Mouse (Mus musculus) lung, postnatal 0 days (tissue): ENCODE measurements at regions not wholly inside any gene's neighbourhood (a gene's known extent, or its start where the extent isn't known, plus 50 kb on each side); places are given as distances from the start of the nearest gene placed in this dataset.

ENCODE experiments used
- ATAC-seq: fragments of 200-750 bp; cut with Nextera tagmentation; 2 replicates; pipeline ENCODE4 v1.8.0; 2017; ENCODE audit warnings: moderate library complexity
- DNase-seq: peaks from one replicate; pipeline ENCODE4 v3.0.0-alpha.2; 2016; ENCODE audit warnings: low spot score
- H3K27ac ChIP-seq: fragments of 300-500 bp; sonication (generic); 2 replicates; pipeline ENCODE4 v1.5.1; 2014; ENCODE audit warnings: antibody characterized with exemption, mild to moderate bottlenecking, low read length, mixed read lengths
- H3K27me3 ChIP-seq: fragments of 300-500 bp; sonication (generic); replicated peaks from 2 replicates; pipeline ENCODE4 v1.6.1; 2014; ENCODE audit warnings: low read length, mixed read lengths; ENCODE audit not compliant: insufficient read depth
- H3K36me3 ChIP-seq: fragments of 300-500 bp; sonication (generic); 2 replicates; pipeline ENCODE4 v1.6.1; 2014; ENCODE audit warnings: low read length, mixed read lengths; ENCODE audit not compliant: insufficient read depth
- H3K4me1 ChIP-seq: fragments of 300-500 bp; sonication (generic); 2 replicates; pipeline ENCODE4 v1.6.1; 2014; ENCODE audit warnings: antibody characterized with exemption, low read depth, low read length, mixed read lengths; ENCODE audit not compliant: insufficient read depth
- H3K4me2 ChIP-seq: fragments of 300-500 bp; sonication (generic); replicated peaks from 2 replicates; pipeline ENCODE4 v1.6.1; 2014; ENCODE audit warnings: low read depth, mild to moderate bottlenecking, low read length, moderate library complexity, mixed read lengths
- H3K4me3 ChIP-seq: fragments of 300-500 bp; sonication (generic); 2 replicates; pipeline ENCODE4 v1.5.1; 2014; ENCODE audit warnings: low read depth, low read length
- H3K9ac ChIP-seq: fragments of 300-500 bp; sonication (generic); replicated peaks from 2 replicates; pipeline ENCODE4 v1.6.1; 2014; ENCODE audit warnings: low read depth, mild to moderate bottlenecking
- H3K9me3 ChIP-seq: fragments of 300-500 bp; sonication (generic); 2 replicates; pipeline ENCODE4 v1.6.1; 2016; ENCODE audit warnings: low read length, mixed read lengths
- CTCF ChIP-seq: IDR thresholded peaks from 2 replicates; pipeline ENCODE4 v1.5.1; 2016; ENCODE audit warnings: antibody characterized with exemption, mild to moderate bottlenecking
- EP300 ChIP-seq: IDR thresholded peaks from 2 replicates; pipeline ENCODE4 v1.6.1; 2016; ENCODE audit warnings: antibody characterized with exemption, mild to moderate bottlenecking, control low read depth
- WGBS: fragments of 180-500 bp; shearing (Covaris S2); extraction: QIAGEN DNeasy Blood & Tissue Kit; methylation state at CpG from one replicate; pipeline ENCODE4 v1.1.7; 2014; 5-methylcytosine and 5-hydroxymethylcytosine counted together

- ATAC-seq (no peak), DNase-seq (no peak)
- Histone ChIP-seq H3K9me3 (no peaks in the 10 kb centered on the region), H3K4me2 (no peak overlapping the region), H3K4me3 (no peak overlapping the region), H3K36me3 (no peaks in the 10 kb centered on the region), H3K9ac (no peak overlapping the region), H3K4me1 (no peaks in the 10 kb centered on the region), H3K27ac (no peak overlapping the region), H3K27me3 (no peaks in the 10 kb centered on the region)
- 71% methylated on average over 5 of the region's 5 CpGs for WGBS
- TF ChIP-seq EP300 (no peak), CTCF (no peak)
Measured at GRCm38 (mm10) chr3:148558592-148559157, 431.7 kb downstream of the Adgrl2 start.

DNA sequence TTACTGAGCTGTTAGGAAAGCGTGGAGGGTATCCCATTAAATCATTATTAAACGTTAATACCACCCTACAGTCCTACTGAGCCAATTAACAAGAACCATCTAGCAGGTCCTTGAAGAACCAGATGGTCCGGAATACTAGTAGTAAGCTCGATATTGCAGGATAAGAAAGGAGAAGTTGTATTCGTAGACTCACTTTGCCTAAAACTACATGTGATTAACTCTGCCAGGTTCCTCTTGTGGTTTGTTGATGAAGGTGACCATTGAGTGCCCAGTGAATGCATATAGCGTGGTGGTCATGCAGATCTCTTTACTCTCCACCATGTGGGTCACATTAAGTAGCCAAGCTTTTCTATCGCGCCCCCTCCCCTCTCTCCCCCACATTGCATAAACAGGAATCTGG lies 435.0 kb downstream of the Adgrl2 start:
- Histone ChIP-seq H3K4me1 (no peaks in the 10 kb centered on the region), H3K36me3 (no peaks in the 10 kb centered on the region), H3K9me3 (no peaks in the 10 kb centered on the region), H3K4me2 (no peak overlapping the region), H3K27me3 (no peaks in the 10 kb centered on the region), H3K9ac (no peak overlapping the region), H3K27ac (no peak overlapping the region), H3K4me3 (no peak overlapping the region)
- ATAC-seq (no peak), DNase-seq (no peak)
- 81% methylated on average over 8 of the region's 8 CpGs for WGBS
- TF ChIP-seq EP300 (no peak), CTCF (no peak)

GRCm38 (mm10) chr3:148550716-148551115 lies 439.6 kb downstream of the Adgrl2 start:
- no peak overlapping the region for H3K9ac ChIP-seq
- ATAC-seq (no peak), DNase-seq (no peak)
- WGBS, result 91% methylated on average over 2 of the region's 2 CpGs
- no peak overlapping the region for H3K27ac ChIP-seq
- no peaks in the 10 kb centered on the region for H3K9me3 ChIP-seq
- H3K27me3 ChIP-seq, result no peaks in the 10 kb centered on the region
- no peaks in the 10 kb centered on the region for H3K36me3 ChIP-seq
- no peak overlapping the region for H3K4me3 ChIP-seq
- H3K4me1 ChIP-seq, result no peaks in the 10 kb centered on the region
- H3K4me2 ChIP-seq, result no peak overlapping the region
- TF ChIP-seq EP300, result no peak
- no peak for TF ChIP-seq CTCF

- WGBS, result 56% methylated on average over 6 of the region's 6 CpGs
- Histone ChIP-seq H3K9ac (no peak overlapping the region), H3K27ac (no peak overlapping the region), H3K4me1 (no peaks in the 10 kb centered on the region), H3K4me2 (no peak overlapping the region), H3K4me3 (no peak overlapping the region), H3K9me3 (no peaks in the 10 kb centered on the region), H3K27me3 (no peaks in the 10 kb centered on the region), H3K36me3 (no peaks in the 10 kb centered on the region)
- ATAC-seq (no peak), DNase-seq (no peak)
- no peak for TF ChIP-seq EP300
- no peak for TF ChIP-seq CTCF
Measured at GRCm38 (mm10) chr3:148544929-148545328, 445.4 kb downstream of the Adgrl2 start.

DNA sequence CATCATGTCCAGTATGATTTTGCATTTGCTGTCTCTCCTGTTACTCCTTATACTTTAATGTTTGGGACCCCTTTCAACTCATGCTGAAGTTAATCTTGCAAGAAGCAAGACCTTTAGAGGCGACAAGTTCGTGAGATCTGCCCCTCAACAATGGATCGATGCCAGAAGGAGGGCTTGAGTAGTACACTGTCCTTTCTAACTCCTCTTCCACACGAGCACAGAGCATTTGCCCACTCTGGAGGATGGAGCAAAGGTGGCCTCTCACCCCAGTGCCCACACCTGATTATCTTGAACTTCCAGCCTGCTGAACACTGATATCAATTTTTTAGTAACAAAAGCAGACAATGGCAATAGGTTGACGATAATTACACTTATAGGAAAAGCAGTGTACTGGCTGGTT lies 448.1 kb downstream of the Adgrl2 start:
- no peak overlapping the region for H3K9ac ChIP-seq
- 78% methylated on average over 5 of the region's 5 CpGs for WGBS
- no peaks in the 10 kb centered on the region for H3K36me3 ChIP-seq
- no peak overlapping the region for H3K4me2 ChIP-seq
- TF ChIP-seq CTCF (no peak), EP300 (no peak)
- H3K4me1 ChIP-seq, result no peaks in the 10 kb centered on the region
- no peak overlapping the region for H3K27ac ChIP-seq
- no peaks in the 10 kb centered on the region for H3K27me3 ChIP-seq
- ATAC-seq (no peak), DNase-seq (no peak)
- no peaks in the 10 kb centered on the region for H3K9me3 ChIP-seq
- H3K4me3 ChIP-seq, result no peak overlapping the region

- H3K9me3 ChIP-seq, result no peaks in the 10 kb centered on the region
- ATAC-seq, result no peak
- TF ChIP-seq CTCF (no peak), EP300 (no peak)
Measured at GRCm38 (mm10) chr3:148537669-148538271, 452.6 kb downstream of the Adgrl2 start.

More at GRCm38 (mm10) chr3:148537669-148538271, 452.6 kb downstream of the Adgrl2 start:
- Histone ChIP-seq H3K9ac (no peak overlapping the region), H3K27ac (no peak overlapping the region), H3K27me3 (no peaks in the 10 kb centered on the region), H3K36me3 (no peaks in the 10 kb centered on the region), H3K4me2 (no peak overlapping the region), H3K4me3 (no peak overlapping the region), H3K4me1 (no peaks in the 10 kb centered on the region)
- no peak for DNase-seq
- WGBS, result 77% methylated on average over 4 of the region's 4 CpGs
